Mouse (Mus musculus): ENCODE data around the gene Llcfc1. TPM values are rescaled to one million over a fixed set of nuclear protein-coding genes. Genes with fewer than 3 reads are reported as not detected.

Gene Llcfc1
- not detected for total RNA-seq (2023)

GRCm38 (mm10) chr6:41684131-41684530 lies at the start of gene Llcfc1:
Llcfc1 (plus strand) TSS chr6:41684431.

GRCm38 (mm10) chr6:41636178-41636577 lies 48.1 kb upstream of the Llcfc1 start, which contains the start of gene Trpv6:
Trpv6 (minus strand) TSS chr6:41636405.

GRCm38 (mm10) chr6:41680669-41681068 lies 3.6 kb upstream of the Llcfc1 start, which contains the start of gene Trpv5:
Trpv5 (minus strand) TSS chr6:41680769.

GRCm38 (mm10) chr6:41704123-41704522 lies 19.9 kb downstream of the Llcfc1 start, which contains the start of gene Kel:
Kel (minus strand) TSS chr6:41704339.

Other genes starting within 250 kb of the Llcfc1 start
- not detected for gene Gm10334, start 238.3 kb upstream of the Llcfc1 start, total RNA-seq (2023)
- 1.0 TPM for gene Prss1, start 225.5 kb upstream of the Llcfc1 start, total RNA-seq (2023)
- 13.6 TPM for gene Prss2, start 162.6 kb upstream of the Llcfc1 start, total RNA-seq (2023)
- 23.9 TPM for gene Ephb6, start 78.9 kb upstream of the Llcfc1 start, total RNA-seq (2023)
- not detected for gene Trpv6, start 48.0 kb upstream of the Llcfc1 start, total RNA-seq (2023)
- not detected for gene Trpv5, start 3.7 kb upstream of the Llcfc1 start, total RNA-seq (2023)
- gene Kel, start 19.9 kb downstream of the Llcfc1 start, total RNA-seq (2023) = not detected
- gene Olfr459, start 90.7 kb downstream of the Llcfc1 start, total RNA-seq (2023) = not detected
- not detected for gene Pip, start 163.1 kb downstream of the Llcfc1 start, total RNA-seq (2023)
- gene Sval2, start 168.6 kb downstream of the Llcfc1 start, total RNA-seq (2023) = not detected